Comparison of ENCODE assay signal across 13 mouse cellular contexts in the genomic region with DNA sequence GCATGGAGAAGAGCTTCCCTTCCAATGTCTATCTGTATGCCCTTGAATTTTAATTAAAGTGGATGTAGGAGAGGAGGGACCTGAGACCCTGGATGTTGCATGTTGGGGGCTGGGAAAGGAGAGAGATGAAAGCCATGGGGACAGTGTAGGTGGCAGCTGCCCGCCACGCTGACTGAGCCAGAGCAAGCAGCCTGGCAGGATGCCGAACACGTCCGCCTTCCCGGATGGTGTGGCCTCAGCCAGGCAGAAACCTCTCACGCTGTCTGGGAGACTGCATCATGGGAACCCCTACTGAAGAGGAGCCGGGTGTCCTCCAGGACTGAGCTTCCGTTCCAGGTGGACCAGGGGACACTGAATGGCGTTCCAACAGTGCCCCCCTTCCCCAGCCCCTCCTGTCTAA. TPM values are rescaled to one million over a fixed set of nuclear protein-coding genes. Genes with fewer than 3 reads are reported as not detected.
DNase-seq lines count a peak whose midpoint lies in the region; ATAC-seq and TF ChIP-seq lines count a peak whose summit lies in the region.
"Had no signal": no experiment of that assay in that cellular context is flagged by ENCODE, and none has a peak within 500 bp of the region (broad histone marks: within the 10 kb centered on the region; RNA-seq: fewer than 3 reads in every experiment).

No protein-coding gene starts in this region.

- no peak overlapping the region for H3K4me2 ChIP-seq in forebrain, embryonic 11.5 days (ENCODE audit: low read depth, low read length, severe bottlenecking)
- H3K4me2 ChIP-seq in hindbrain, embryonic 13.5 days, result peak overlapping the region; percentile 87
- H3K4me2 ChIP-seq in neural tube, embryonic 13.5 days, result peak overlapping the region; percentile 88
- H3K4me2 ChIP-seq: heart, embryonic 11.5 days had no signal

- DNase-seq in forebrain, embryonic 10.5 days (ENCODE audit: extremely low spot score, low spot score), result no peak
- DNase-seq in forebrain, embryonic 11.5 days (ENCODE audit: low spot score), result no peak
- peak; percentile 87 for DNase-seq in cerebellum, adult 9-11 months
- no peak for DNase-seq in lung, adult 2 months
- DNase-seq in thymus, adult 2 months, result no peak
- DNase-seq: lung, postnatal 10 days had no signal

- peak overlapping the region; percentile 82; the same call in 1 of the 2 replicates for H3K4me3 ChIP-seq in forebrain, embryonic 10.5 days
- H3K4me3 ChIP-seq in forebrain, embryonic 11.5 days (ENCODE audit: low read depth, low read length), result no peak overlapping the region
- H3K4me3 ChIP-seq in hindbrain, embryonic 13.5 days, result peak overlapping the region; percentile 79
- H3K4me3 ChIP-seq in neural tube, embryonic 13.5 days, result peak overlapping the region; percentile 79
- no peak overlapping the region for H3K4me3 ChIP-seq in lung, adult 2 months (replicated peaks; ENCODE audit: extremely low read depth, low read depth, low read length)
- no peak overlapping the region for H3K4me3 ChIP-seq in thymus, adult 2 months (ENCODE audit: control insufficient read depth, insufficient read depth, low read length)
- H3K4me3 ChIP-seq: stomach, embryonic 15.5 days had no signal

- H3K27me3 ChIP-seq in forebrain, embryonic 10.5 days (ENCODE audit: poor library complexity, severe bottlenecking), result peaks cover 51% of the 10 kb centered on the region
- peaks cover 9% of the 10 kb centered on the region; the same call in 1 of the 2 replicates for H3K27me3 ChIP-seq in forebrain, embryonic 11.5 days (ENCODE audit: control insufficient read depth, insufficient read depth, low read length)
- peaks cover 15% of the 10 kb centered on the region for H3K27me3 ChIP-seq in hindbrain, embryonic 13.5 days
- peaks cover 15% of the 10 kb centered on the region for H3K27me3 ChIP-seq in neural tube, embryonic 13.5 days
- H3K27me3 ChIP-seq in thymus, adult 2 months (ENCODE audit: control insufficient read depth, insufficient read depth, low read length), result peaks cover 14% of the 10 kb centered on the region

- no peak overlapping the region for H3K27ac ChIP-seq in forebrain, embryonic 10.5 days
- H3K27ac ChIP-seq in forebrain, embryonic 11.5 days (ENCODE audit: low read depth, low read length), result no peak overlapping the region
- H3K27ac ChIP-seq in hindbrain, embryonic 13.5 days, result peak overlapping the region; percentile 6
- peak overlapping the region; percentile 23; the same call in 1 of the 2 replicates for H3K27ac ChIP-seq in neural tube, embryonic 13.5 days (replicated peaks)
- no peak overlapping the region for H3K27ac ChIP-seq in thymus, adult 2 months (ENCODE audit: control insufficient read depth, insufficient read depth, low read length)
- H3K27ac ChIP-seq: limb, embryonic 12.5 days; stomach, embryonic 15.5 days had no signal

- H3K36me3 ChIP-seq in forebrain, embryonic 10.5 days (replicated peaks), result peaks cover 25% of the 10 kb centered on the region; the same call in 1 of the 2 replicates
- no peaks in the 10 kb centered on the region for H3K36me3 ChIP-seq in forebrain, embryonic 11.5 days (ENCODE audit: control insufficient read depth, insufficient read depth, low read length)
- H3K36me3 ChIP-seq in hindbrain, embryonic 13.5 days, result peaks cover 32% of the 10 kb centered on the region
- peaks cover 29% of the 10 kb centered on the region for H3K36me3 ChIP-seq in neural tube, embryonic 13.5 days
- no peaks in the 10 kb centered on the region for H3K36me3 ChIP-seq in thymus, adult 2 months (ENCODE audit: control insufficient read depth, insufficient read depth, low read length)
- H3K36me3 ChIP-seq: limb, embryonic 12.5 days; stomach, embryonic 15.5 days had no signal

- TF ChIP-seq POLR2A in lung, adult 2 months (IDR thresholded peaks at IDR 0.05; ENCODE audit: borderline replicate concordance, extremely low read depth, low read depth, low read length), result no peak
- TF ChIP-seq POLR2A in thymus, adult 2 months (IDR thresholded peaks at IDR 0.05; ENCODE audit: control insufficient read depth, extremely low read depth, insufficient read depth, low read length, poor library complexity), result no peak

- H3K9me3 ChIP-seq in forebrain, embryonic 10.5 days, result no peaks in the 10 kb centered on the region
- H3K9me3 ChIP-seq in forebrain, embryonic 11.5 days (ENCODE audit: control insufficient read depth, low read length), result no peaks in the 10 kb centered on the region
- H3K9me3 ChIP-seq in hindbrain, embryonic 13.5 days, result no peaks in the 10 kb centered on the region
- H3K9me3 ChIP-seq in neural tube, embryonic 13.5 days, result no peaks in the 10 kb centered on the region
- H3K9me3 ChIP-seq: limb, embryonic 12.5 days; stomach, embryonic 15.5 days had no signal

- no peak overlapping the region for H3K9ac ChIP-seq in forebrain, embryonic 11.5 days (ENCODE audit: low read length)
- peak overlapping the region; percentile 96 for H3K9ac ChIP-seq in hindbrain, embryonic 13.5 days
- peak overlapping the region; percentile 93 for H3K9ac ChIP-seq in neural tube, embryonic 13.5 days
- H3K9ac ChIP-seq: stomach, embryonic 15.5 days had no signal

- ATAC-seq in forebrain, embryonic 11.5 days (replicated peaks; ENCODE audit: low FRiP score), result no peak
- no peak for ATAC-seq in hindbrain, embryonic 13.5 days (ENCODE audit: low FRiP score)
- ATAC-seq in neural tube, embryonic 13.5 days (ENCODE audit: low read depth), result peak; percentile 38; the same call in 1 of the 2 replicates
- no peak for ATAC-seq in erythroid progenitor cell, adult 5-6 weeks (replicated peaks; ENCODE audit: low FRiP score, poor library complexity, severe bottlenecking)
- ATAC-seq: intestine, postnatal 0 days had no signal

- TF ChIP-seq CTCF in lung, adult 2 months (IDR thresholded peaks at IDR 0.05; ENCODE audit: insufficient read depth, low read length), result no peak
- TF ChIP-seq CTCF in thymus, adult 2 months (IDR thresholded peaks at IDR 0.05; ENCODE audit: borderline replicate concordance, control insufficient read depth, extremely low read depth, insufficient read depth, low read length, poor library complexity), result no peak

- WGBS in forebrain, embryonic 10.5 days, result 91% methylated on average over 10 of the region's 10 CpGs
- WGBS in forebrain, embryonic 11.5 days, result 91% methylated on average over 10 of the region's 10 CpGs
- WGBS in hindbrain, embryonic 13.5 days, result 47% methylated on average over 10 of the region's 10 CpGs
- 71% methylated on average over 10 of the region's 10 CpGs for WGBS in neural tube, embryonic 13.5 days
- WGBS in lung, adult 2 months, result 81% methylated on average over 10 of the region's 10 CpGs
- WGBS in thymus, adult 2 months, result 89% methylated on average over 10 of the region's 10 CpGs

- H3K4me1 ChIP-seq in forebrain, embryonic 10.5 days, result peaks cover 32% of the 10 kb centered on the region
- peaks cover 7% of the 10 kb centered on the region; the same call in 1 of the 2 replicates for H3K4me1 ChIP-seq in forebrain, embryonic 11.5 days (replicated peaks; ENCODE audit: control insufficient read depth, insufficient read depth, low read length)
- H3K4me1 ChIP-seq in hindbrain, embryonic 13.5 days (replicated peaks), result peaks cover 32% of the 10 kb centered on the region
- H3K4me1 ChIP-seq in neural tube, embryonic 13.5 days (replicated peaks), result peaks cover 24% of the 10 kb centered on the region
- H3K4me1 ChIP-seq in lung, adult 2 months (ENCODE audit: control insufficient read depth, insufficient read depth, low read length), result peaks cover 6% of the 10 kb centered on the region; the same call in 1 of the 2 replicates
- peaks cover 4% of the 10 kb centered on the region for H3K4me1 ChIP-seq in thymus, adult 2 months (replicated peaks; ENCODE audit: control insufficient read depth, insufficient read depth, low read length)

RNA-seq across cellular contexts. Expression of gene Slc29a4, which starts 11.3 kb away (rescaled TPM):
- polyA plus RNA-seq in forebrain, embryonic 10.5 days (2016; fragmentation: Nextera tagmentation; extraction: Ambion mirVana), result 19.8 and 21.4 TPM in 2 replicates
- polyA plus RNA-seq in forebrain, embryonic 11.5 days (2014; fragmentation: Nextera tagmentation; extraction: Ambion mirVana), result 31.3 and 35.6 TPM in 2 replicates
- 77.3 and 77.9 TPM in 2 replicates for polyA plus RNA-seq in hindbrain, embryonic 13.5 days (2015; fragmentation: Nextera tagmentation; extraction: Ambion mirVana)
- polyA plus RNA-seq in neural tube, embryonic 13.5 days (2015; fragmentation: Nextera tagmentation; extraction: Ambion mirVana), result 79.8 and 82.1 TPM in 2 replicates
- 1.6 and 2.7 TPM in 2 replicates for polyA plus RNA-seq in lung, adult 2 months (2012; rRNA removed)
- polyA plus RNA-seq in thymus, adult 2 months (2012; rRNA removed), result 1.2 and 1.5 TPM in 2 replicates
- total RNA-seq in erythroid progenitor cell, adult 5-6 weeks (2015; ENCODE audit: low replicate concordance), result not detected in 2 replicates
- total RNA-seq in erythroid progenitor cell, adult 5-6 weeks (2017; ENCODE audit: low replicate concordance), result not detected in 2 replicates

Comparison
In these comparisons a context has a peak if more than half of its experiments do, and no peak if none do; other contexts are left out.
1. H3K4me3 ChIP-seq: peak in forebrain, embryonic 10.5 days (single experiment), hindbrain, embryonic 13.5 days (single experiment) and neural tube, embryonic 13.5 days (single experiment); none in forebrain, embryonic 11.5 days (single experiment), lung, adult 2 months (single experiment) and thymus, adult 2 months (single experiment).
2. H3K27ac ChIP-seq: peak in hindbrain, embryonic 13.5 days (single experiment) and neural tube, embryonic 13.5 days (single experiment); none in forebrain, embryonic 10.5 days (single experiment), forebrain, embryonic 11.5 days (single experiment) and thymus, adult 2 months (single experiment).